Mouse (Mus musculus) adrenal gland, adult 8-10 months (tissue): ENCODE data around the gene Rab1b. TPM values are rescaled to one million over a fixed set of nuclear protein-coding genes. Genes with fewer than 3 reads are reported as not detected.
"Not testable (repeated sequence)": the region's sequence is repeated elsewhere in the genome, so short reads cannot be mapped to it uniquely, and the experiment has no call there.

ENCODE experiments used
- DNase-seq: peaks from one replicate; pipeline ENCODE4 v3.0.0; 2022
- total RNA-seq, 4 experiments: library from RNA; stranded (reverse); gene quantifications; 2 replicates each; pipeline ENCODE4 v1.2.4; 2022

The Rab1b gene
- total RNA-seq, 4 experiments from 2014 or later = 184 to 206 (median 197) TPM

DNA sequence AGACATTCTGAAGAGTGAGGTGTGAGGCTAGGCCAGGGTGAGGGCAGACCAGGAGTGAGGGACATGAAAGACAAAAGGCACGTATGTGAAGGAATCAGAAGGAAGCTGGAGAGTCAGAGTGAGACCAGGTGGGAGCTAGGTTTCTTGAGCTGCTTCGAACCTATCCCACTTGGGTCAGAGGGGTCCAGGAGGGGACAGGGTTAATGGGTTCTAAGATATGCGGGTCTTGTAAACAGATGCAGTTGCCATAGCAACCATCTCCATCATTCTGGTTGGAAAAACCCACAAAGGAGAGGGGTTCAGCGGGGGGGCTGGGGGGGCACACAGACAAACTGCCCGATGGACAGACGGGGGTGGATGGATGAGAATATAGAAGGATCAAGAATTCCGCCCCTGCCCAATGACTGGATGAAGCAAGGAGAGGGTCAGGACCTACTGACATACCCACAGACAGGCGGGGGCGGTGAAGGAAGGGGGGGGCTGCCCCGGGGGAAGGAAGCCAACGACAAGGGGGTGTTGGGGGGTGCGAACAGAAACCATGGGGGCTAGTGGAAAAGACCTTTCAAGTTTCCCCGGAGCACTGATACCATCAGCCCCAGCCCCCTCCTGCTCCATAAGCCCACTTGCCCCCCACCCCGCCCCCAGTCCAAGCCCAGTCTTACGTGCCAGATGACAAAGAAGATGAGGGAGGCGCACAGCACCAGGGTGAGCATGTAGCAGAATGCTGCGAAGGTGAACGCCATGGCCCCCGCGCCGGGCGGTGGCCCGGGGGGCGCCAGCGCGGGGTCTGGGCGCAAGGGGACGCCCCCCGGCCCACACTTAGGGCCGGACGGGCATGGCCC lies 9.1 kb downstream of the Rab1b start:
- no peak for DNase-seq

DNA sequence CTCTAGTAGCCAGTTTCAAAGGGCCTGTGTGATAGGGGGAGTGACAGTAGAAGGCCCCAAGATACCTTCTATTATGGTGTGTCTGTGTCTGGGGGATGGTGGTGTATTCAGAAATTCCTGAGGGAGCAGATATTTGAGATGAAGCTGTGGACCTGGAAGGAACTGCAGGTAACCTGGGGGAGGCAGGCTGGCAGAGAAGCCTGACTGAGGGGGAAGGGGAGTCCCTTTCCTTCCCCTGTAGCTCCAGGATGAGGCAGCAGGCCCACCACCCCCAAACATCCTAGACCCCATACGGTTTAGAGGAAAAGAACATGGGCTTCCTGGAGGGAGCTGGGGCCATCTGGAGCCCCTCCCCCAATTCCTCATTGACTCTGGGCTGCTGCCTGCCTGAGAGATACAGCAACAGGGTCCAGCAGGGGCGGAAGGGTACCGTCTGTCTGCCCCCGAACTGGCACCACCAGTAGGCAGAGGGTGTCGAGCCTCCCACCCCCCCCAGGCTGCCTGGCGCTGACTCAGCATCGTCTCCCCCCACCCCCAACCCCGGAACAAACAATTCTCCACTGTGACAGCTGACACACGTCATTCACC lies 10.9 kb downstream of the Rab1b start:
- no peak for DNase-seq

DNA sequence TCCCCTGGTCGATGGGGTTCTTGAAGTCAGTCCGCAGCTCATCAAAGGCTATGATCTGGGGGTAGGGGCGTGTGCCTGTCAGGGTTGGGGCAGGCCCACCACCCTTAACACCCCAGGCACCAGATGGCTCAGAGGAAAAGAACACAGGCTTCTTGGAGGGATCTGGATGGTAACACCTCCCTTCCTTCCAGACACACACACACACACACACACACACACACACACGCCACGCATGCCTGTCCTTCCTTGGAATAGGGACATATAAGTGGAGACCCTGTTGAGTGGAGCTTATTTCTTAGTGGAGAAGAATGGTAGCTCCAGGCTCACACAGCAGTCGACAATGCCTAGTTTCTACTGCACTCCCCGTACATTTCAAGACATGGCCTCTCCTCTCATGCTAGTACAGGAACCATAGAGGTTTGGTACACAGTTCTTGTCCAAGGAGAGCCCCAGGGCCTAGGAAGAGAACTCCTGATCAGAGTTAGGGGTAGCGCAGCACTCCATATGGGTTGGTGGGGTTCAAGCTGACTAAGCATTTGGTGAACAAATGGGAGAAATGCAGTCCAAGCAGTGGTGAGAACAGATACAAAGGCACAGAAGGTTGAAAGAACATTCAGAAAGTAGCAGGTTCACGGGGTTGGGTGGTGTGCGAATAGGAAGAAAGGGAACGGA lies 12.0 kb downstream of the Rab1b start:
- no peak for DNase-seq

DNA sequence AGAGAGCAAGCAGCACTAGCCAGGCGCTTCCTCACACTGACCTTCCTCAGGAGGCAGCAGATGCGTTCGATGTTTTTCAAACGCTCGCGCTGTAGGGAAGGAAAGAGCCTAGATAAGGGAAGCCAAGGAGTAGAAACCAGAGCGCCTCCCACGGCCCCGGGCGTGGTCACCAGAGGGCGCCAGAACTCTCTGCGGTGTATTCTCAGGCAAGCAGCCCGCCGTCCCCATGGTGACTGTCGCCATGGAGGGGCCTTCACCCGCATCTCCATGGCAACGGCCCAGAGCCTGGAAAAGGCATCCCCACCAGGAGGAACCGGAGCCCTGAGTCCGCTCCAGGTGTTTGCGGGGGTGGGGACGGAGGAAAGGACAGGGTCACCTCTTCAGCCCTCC lies 12.6 kb downstream of the Rab1b start:
- peak; percentile 88 for DNase-seq

DNA sequence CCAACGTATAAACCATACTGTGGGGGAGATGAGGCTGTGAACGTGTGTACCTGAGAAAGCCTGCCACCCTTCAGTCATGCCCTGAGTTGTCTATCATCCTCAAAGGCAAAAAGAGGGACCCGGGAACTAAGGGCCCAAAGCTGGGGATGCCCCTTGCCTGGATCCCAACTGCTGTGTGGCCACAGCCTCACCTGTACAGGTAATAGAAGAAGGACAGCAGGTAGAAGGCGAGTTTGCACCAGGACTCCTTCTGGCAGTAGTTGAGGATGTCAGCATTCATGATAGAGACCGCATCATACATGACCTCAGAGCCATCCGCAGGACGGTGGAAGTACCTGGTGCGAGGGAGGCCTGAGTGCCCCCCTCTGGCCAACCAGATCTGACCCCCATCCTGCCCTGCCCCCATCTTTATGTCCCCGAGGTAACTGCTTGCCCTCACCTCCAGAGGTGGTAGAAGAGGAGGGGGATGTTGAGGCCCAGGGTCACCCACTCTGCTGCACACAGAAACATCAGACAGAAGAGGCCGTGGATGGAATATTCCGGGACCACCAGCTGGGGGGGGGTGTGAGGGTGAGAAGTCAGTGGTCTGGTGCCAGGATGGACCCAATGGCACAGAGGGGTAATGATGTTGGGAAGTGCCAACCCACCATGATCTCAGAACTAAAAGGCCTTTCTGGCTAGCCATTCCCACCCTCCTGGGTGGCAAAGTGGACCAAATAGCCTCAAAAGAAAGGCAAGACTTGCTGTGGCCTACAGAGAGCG lies 13.2 kb downstream of the Rab1b start:
- no peak for DNase-seq

DNA sequence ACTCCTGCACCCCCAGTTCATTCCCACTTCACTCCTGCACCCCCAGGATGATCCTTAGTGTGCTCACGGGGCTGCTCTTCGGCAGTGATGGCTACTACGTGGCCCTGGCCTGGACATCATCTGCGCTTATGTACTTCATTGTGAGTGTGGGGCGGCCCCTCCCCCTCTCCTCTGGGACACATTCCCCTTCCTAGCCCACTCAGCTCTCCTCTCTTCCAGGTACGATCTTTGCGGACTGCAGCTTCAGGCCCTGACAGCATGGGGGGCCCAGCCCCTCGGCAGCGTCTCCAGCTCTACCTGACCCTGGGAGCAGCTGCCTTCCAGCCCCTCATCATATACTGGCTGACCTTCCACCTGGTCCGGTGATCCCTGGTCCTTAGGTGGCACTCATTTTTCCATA lies 14.8 kb downstream of the Rab1b start:
- no peak for DNase-seq

DNA sequence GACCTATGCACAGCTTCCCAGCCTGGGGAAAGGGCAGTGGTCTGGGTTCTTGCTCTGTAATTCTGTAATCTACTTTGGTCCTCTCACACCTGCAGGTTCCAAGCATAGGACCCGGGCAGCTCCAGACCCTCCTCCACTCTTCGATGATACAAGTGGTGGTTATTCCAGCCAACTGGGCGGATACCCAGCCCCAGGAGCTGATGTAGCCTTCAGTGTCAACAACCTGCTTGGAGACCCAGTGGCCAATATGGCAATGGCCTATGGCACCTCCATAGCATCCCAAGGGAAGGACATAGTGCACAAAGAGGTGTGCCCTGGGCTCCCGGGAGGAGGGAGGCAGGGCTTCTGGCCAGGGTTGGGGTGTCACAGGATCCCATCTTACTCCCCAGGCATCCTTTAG lies 17.5 kb downstream of the Rab1b start:
- no peak for DNase-seq

DNA sequence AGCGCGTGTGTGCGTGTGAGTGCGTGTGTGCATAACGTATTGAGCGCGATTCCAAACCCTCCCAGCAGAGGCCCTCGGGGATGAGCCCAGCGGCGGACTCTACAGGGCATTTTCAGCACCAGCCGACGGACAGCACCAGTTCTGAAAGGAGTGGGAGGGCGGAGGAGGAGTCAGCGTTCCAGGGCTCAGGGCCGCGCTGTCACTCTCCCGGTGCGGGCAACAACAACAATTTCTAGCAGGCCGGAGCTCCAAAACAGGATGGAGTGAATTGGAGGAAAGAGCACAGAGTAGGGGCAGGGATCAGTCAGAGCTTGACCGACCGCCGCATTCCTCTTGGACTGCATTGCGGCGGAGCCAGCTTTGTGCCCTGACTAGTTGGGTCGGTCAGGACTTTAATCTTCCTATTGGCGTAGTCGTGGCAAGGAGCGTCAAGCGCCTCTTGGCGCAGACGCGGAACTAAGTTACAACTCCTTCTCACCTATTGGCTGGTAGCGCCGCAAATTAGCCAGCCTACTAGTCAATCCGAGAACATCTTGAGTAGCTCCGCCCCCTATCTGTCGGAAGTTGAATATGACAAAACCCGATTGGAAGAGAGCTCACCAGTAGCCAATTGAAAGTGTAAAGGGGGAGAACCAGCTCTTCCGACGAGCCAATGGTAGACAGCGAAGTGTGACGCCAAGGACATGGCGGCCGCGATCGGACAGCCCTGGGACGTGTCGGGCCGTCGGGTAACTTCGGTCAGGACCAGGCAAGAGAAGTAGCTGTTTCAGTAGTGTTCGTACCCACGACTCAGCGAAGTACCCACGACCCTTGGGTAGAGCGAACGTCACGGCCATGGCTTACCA lies 18.8 kb downstream of the Rab1b start, which contains the start of gene Yif1a:
Gene Yif1a, plus strand, starts transcription at position 655 of the 845 bp plus-strand sequence.
- DNase-seq = peak; percentile 97

DNA sequence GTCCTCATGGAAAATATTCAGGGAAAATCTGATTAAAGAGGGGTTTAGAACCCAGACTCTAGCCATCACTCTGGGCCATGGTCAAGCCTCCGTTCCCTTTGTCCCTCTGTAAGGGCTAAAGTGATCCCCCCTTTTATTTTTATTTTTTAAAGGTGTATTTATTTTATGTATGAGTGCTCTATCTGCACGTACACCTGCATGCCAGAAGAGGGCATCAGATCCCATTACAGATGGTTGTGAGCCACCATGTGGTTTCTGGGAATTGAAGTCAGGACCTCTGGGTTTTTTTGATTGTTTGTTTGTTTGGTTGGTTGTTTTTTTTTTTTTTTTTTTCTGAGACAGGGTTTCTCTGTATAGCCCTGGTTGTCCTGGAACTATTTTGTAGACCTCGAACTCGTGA lies 20.3 kb downstream of the Rab1b start:
- DNase-seq = not testable (repeated sequence)

DNA sequence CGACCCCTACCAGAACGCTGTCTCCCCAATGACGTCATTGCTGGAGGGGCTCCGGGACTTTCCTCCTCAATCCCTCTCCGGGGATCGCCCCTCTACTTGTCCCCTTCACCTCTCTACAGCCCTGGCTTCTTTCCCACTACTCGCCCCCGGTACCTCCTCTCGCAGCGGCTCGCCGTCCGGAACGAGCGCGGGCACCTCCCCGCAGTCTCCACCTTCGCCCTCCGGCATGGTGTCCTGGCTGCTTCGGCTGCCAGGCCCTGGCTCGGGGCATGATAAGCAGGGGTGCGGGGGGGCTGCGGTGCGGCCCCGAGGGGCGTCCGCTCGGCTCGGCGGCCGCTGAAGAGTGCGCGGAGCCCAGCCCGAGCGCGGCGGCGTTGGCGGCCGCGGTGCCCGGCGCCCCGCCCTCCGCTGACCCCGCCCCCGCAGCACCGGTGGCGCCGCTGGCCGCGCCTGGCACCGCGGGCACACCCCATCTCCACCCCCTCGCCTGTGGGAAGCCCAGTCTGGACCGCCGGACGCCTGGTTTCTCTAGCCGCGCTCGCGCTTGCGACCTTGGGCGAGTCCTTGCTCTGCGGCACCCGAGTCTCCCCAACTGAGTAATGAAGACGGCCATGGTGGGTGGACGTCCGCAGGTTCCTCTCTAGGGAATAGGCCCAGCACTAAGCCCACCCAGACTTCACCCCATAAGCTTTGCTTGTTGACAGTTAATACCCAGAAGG lies 21.6 kb downstream of the Rab1b start, which contains the start of gene Tmem151a:
Gene Tmem151a, minus strand, starts transcription at position 387 of the 719 bp plus-strand sequence.
- no peak for DNase-seq

DNA sequence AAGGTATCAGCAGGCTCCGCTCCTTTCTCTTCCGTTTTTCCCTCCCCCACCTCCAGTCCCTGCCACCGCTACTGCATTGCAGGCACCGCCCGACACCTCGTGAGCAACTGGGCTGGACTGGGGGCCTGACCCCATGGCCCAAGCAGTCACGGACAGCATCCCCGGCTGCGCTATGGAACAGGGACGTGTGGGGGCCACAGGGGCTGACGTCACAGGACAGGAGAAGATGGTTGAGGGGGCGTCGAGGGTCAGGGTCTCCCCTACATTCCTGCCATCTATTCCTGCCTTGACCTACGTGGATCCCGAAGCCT lies 22.1 kb downstream of the Rab1b start:
- no peak for DNase-seq

DNA sequence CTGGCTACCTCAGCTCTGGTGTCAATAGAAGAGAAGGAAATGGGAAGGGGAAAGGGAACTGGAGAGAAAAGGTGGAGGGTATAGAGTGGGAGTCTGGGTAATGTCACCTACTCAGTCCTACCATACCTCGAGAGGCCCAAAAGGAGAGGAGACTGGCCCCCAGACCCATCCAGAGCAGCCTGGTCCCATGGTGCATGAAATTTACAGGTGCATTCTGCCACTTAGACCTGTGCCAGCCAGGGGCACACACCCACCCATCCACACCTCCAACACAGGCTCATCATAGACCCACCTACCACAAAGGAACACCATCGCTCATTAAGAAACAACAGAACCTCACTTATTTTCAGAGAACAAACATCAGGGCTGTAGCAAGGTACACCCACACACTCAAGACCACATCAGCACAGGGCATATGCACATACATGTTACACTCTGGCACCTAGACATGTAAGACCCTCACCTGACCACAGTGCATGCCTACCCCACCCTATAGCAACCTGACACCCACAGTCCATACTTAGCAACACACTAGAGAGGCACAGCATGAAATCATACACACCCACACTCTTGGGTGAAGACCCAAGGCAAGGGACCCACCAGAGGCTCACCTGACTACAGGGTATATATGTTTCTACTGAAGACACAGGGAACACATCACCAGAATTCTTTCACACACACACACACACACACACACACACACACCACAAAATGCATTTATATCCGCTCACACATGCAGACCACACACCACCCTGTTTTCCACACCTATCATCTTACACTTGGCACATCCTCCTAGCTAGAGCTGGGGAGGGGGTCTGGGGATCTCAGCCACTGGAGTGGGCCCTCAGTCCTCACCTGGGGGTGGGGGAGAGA lies 22.7 kb downstream of the Rab1b start:
- DNase-seq = no peak

DNA sequence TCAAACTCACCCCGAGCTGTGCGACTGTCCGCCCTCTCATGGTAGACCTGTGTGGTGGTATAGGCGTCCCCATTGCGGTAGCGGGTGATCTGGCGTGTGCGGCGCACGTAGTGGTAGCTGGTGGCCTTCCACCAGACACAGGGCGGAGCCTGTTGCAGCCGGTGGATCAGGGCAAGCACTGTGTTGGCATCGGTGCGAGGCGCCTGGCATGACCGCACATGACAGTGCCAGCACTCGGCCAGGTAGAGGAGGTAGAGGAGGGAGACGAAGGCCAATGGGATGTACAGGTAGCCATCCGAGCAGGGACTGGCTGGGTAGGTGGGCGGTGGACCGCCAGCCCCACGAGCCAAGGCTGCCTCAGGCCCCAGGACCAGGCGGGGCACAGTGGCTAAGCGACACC lies 24.3 kb downstream of the Rab1b start:
- no peak for DNase-seq

DNA sequence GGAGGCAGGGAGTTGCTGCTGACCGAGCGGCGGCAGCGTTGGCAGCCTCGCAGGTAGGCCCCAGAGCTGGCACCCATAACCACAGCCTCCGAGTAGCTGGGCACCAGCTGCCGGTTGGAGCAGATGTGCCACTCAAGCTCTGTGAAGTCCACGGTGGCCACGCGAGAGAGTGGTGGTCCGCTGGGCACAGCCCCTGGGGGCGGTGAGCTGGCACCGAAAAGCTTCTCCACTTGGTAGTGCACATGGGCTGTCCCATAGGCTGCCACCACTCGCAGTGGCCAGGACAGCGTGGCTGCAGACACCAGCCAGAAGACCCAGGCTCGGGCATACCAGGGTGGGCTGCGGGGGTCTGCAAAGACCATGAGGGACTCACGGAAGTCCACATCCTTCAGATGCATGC lies 24.9 kb downstream of the Rab1b start:
- no peak for DNase-seq

DNA sequence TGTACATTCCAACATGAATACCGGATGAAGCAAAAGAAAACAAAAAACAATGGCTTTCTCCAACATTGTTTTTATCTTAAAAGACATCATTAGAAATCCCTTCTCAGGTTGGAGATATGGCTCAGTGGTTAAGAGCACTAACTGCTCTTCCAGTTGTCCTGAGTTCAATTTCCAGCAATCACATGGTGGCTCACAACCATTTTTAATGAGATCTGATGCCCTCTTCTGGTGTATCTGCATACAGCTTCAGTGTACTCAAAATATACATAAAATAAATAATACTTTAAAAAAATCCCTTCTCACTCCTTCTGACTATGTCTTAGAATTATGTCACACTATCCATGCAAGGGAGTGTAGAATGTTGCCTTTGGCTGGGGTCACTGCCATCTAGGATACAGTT lies 27.6 kb downstream of the Rab1b start:
- DNase-seq = no peak

DNA sequence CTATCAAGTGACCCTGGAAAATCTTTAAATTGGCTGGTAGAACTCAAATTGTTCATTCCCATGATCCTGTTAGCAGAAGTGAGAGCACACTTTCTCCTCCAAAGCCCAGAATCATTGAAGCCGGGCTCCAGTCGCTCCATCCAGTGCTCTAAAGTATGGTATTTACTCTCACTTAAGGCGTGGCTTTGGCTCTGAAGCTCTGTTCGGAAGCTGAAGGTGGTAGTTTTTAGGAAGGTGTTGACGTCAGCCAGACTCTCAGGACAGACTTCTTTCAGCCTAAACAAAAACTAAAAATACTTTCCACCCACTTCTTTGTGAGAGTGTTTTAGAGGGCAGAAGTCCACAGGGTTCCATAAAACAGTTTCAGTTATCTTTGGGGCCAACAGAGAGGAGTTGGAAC lies 33.4 kb downstream of the Rab1b start:
- no peak for DNase-seq

DNA sequence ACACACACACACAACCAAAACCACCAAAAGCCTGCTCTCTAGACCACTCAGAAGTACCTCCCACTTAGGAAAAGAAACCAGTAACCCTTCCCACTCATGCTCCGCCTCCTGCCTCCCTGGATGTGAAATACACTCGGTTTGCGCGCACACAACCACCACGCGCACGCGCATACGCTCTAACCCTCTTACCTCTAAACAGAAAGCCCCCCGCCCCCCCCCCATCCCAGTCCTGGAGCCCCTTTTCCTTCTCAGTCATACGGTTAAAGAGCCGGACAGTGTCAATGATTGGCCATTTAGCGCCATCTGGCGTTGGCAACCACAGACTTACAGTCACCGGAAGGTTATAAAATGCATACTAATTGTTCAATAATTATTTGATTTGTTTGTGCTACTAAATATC lies 33.8 kb downstream of the Rab1b start:
- DNase-seq = no peak

DNA sequence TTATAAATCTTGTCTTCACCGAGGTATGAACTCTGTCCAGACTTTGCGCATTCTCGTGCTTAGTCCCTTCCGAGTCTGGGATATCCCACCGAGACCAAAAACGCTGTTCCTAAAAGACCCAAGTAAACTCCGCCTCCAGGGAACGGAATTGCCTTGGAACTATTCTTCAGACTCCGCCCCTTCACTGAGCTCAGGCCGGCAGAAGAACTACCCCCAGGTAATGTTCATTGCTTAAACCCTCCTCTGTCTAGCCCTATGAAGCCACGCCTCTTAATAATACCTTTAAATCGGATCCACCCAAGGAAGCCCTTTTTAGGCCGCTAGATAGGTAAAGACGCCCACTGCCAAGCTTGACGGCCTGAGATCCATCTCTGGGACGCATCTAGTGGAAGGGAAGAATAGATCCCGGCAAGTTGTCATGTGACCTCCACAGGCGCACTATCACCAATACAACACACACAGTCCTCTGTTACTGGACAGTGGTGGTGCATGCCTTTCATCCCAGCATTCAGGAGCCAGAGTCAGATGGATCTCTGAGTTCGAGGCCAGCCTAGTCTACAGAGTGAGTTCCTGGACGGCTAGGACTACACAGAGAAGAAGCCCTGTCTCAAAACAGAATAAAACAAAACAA lies 34.4 kb downstream of the Rab1b start:
- no peak for DNase-seq

DNA sequence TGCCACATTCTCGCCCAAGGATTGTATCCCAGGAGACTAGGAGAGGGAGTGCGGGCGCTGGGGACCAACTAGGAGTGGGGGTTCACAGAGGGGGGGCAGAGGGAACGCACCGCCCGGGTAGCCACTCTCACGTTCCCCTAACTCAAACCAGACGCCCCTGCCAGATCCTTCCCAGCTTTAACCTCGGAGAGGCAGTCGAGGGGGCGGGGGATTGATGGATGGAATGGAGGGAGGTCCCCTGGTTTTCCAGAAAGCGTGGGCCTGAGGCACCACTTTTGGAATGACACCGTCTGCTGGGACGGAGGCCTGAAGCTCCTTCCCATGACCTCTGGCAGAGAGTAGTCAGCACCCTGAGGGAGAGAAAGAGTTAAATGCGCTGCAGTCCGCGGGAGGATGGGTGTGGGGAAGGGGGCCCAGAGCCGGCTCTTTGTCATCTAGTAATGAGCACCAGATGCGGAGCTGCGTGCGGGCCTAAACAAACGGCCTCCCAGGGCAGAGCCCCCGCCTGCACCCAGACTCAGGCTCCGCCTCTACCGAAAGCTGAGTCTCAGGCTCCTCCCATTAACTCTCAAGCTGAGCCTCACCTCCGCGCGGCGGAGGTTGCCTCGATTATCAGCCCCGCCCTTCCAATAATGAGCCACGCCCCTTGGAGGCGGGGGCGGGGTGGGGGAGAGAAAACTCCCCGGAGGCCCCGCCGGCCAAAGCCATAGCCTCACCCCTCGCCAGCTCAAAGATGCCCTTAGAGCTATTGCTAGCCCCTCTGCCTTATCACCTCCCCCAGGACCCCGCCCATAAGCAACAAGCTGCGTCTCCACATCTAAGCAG lies 35.1 kb downstream of the Rab1b start:
- DNase-seq = peak; percentile 70
